Mouse (Mus musculus): Measurements from ENCODE around the gene Nxpe4. TPM values are rescaled to one million over a fixed set of nuclear protein-coding genes. Genes with fewer than 3 reads are reported as not detected.

Nxpe4 gene
- total RNA-seq, 2 experiments from 2014 or later = 12.1 to 13.1 TPM

DNA sequence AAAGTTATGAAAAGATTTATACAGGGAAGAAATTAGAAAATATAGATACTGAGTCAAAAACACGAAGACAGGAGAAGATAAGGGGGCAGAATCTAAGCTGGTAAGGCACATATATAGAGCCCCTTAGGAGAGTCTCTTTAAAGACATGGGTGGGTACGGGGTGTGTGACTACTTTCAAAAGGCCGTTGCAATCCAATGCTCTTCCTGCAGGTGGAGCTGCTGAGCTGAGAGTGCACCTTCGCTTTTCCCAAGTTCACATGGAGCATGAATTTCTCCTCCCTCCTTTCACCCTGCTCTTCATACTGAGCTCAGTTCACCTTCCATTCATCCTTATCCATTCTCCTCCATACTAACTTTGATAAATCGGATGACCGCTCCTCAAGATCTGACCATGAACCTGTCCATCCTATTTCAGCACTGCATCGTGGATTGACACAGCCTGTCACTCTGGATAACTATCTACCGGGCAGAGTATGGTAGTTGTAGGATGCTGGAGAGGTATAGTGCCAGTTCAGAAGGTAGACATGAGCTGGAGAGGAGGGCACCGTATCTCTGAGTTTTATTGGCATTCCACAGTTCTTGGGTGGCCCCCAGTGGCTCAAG is 76.4 kb downstream of the Nxpe4 start:
- intact Hi-C loops (cut with DNase I) = no loop called here
- DNase-seq = peak; percentile 28 to 49

- intact Hi-C loops (cut with DNase I) = no loop called here
- DNase-seq = no peak
Observed at GRCm38 (mm10) chr9:48239461-48239860, 77.6 kb downstream of the Nxpe4 start.

GRCm38 (mm10) chr9:48240431-48240830 is 78.6 kb downstream of the Nxpe4 start:
- intact Hi-C loops (cut with DNase I) = no loop called here
- no peak for DNase-seq

GRCm38 (mm10) chr9:48241791-48242190 is 80.0 kb downstream of the Nxpe4 start:
- intact Hi-C loops (cut with DNase I) = no loop called here
- no peak for DNase-seq

- intact Hi-C loops (cut with DNase I) = no loop called here
- DNase-seq = no peak
Observed at GRCm38 (mm10) chr9:48242756-48243155, 80.9 kb downstream of the Nxpe4 start.

DNA sequence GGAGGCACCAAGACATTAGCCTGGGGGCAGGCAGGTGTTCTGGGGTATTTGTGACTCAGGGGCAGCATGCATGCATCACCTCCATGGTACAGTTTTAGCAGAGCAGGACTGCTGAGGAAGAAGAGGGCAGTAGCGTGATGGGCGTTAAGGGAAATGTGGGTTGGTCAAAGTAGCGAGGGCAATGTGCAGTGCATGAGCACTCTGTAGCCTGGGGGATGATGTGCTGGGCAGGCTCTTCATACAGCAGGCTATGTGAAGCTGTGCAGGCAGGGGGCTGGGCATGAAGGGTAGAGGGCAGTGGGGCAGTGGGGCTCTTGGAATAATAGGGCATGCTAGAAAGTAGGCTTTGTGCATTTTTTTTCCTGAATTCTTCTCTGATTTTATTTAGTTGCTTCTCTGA is 82.4 kb downstream of the Nxpe4 start:
- intact Hi-C loops (cut with DNase I) = no loop called here

DNA sequence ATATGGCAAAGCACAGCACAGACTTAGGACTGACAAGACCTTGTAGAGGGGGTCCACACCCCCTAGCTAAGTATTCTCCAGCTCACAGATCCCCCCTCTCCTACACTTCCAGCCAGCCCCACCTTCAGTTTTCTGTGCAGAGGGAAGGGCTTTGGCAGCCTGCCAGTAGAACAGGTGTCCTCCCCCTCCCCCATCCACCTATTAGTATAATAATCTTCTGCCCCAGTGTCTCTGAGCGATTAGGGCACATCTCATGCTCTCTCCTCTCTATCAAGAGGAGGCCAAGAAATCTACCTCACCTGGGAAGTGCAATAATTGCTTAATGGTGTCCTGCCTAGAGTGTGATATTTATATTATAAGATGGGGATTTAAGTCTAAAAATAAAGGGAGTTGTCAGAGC is 83.7 kb downstream of the Nxpe4 start:
- intact Hi-C loops (cut with DNase I) = no loop called here
- DNase-seq = no peak

More for the DNA sequence above, 82.4 kb downstream of the Nxpe4 start:
- no peak for DNase-seq

DNA sequence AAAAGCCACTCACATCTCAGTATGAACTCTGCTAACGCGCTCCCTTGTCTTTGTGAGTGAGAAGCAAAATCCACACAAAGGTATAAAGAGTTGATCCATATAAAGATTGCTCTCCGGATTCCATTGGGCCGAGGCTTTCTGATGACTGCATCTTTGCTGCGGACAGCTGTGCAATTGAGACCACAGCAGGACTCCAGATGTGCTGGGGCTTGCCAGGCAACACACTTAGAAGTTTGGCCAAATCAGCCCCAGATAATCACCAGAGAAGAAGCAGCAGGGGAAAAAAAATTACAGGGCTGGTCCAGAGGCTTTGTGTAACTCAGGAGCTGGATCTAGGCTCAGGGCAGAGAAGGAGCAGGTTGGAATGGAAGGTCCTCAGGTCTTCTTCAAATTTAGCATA is 85.5 kb downstream of the Nxpe4 start:
- intact Hi-C loops (cut with DNase I) = no loop called here
- peak in 1 of 2 experiments; percentile 7 for DNase-seq

GRCm38 (mm10) chr9:48252236-48252635 is 90.4 kb downstream of the Nxpe4 start:
- no peak for DNase-seq
- intact Hi-C loops (cut with DNase I) = no loop called here

GRCm38 (mm10) chr9:48257001-48257400 is 95.2 kb downstream of the Nxpe4 start:
- intact Hi-C loops (cut with DNase I) = loop anchor here (5.0 kb wide), 3 partner anchors 80 to 1520 kb away; no protein-coding TSS in a partner anchor
- no peak for DNase-seq

DNA sequence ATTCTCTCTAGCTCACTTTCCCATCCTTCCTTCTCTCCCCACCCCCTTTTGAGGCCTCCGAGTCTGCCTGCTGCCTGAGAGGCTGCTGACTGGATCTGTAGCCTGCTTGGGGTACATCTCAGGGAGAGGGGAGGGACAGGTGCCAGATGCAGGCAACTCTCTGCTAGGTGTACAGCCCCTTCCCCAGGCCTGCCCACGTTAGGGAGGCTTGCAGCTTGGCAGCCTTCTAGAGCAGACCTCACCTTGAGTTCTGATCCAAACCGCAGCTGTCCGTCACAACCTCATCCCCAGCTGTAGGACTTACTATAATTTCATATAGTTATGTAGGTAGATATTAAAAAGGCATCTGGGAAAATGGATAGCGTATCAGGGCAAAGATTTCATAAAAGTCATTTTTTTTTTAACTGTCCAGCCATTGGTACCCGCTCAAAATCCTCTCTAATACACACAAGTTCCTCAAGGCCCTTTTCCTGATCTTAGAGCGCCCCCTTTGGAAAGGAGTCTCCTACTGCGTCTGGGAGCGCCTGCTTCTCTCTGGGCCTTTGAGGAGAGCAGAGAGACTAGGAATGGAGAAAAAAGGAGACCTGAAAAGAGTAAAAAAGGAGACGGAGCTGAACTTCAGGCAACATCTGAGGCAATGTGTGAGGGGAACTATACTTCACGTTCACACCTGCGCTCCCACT is 96.1 kb downstream of the Nxpe4 start:
- peak; percentile 47 to 68 for DNase-seq
- intact Hi-C loops (cut with DNase I) = loop anchor here (5.0 kb wide), 3 partner anchors 81 to 1521 kb away; no protein-coding TSS in a partner anchor

- DNase-seq = no peak
- intact Hi-C loops (cut with DNase I) = loop anchor here (10.0 kb wide), 1 partner anchor 200 kb away; no protein-coding TSS in a partner anchor
Observed at GRCm38 (mm10) chr9:48264616-48265015, 102.8 kb downstream of the Nxpe4 start.

DNA sequence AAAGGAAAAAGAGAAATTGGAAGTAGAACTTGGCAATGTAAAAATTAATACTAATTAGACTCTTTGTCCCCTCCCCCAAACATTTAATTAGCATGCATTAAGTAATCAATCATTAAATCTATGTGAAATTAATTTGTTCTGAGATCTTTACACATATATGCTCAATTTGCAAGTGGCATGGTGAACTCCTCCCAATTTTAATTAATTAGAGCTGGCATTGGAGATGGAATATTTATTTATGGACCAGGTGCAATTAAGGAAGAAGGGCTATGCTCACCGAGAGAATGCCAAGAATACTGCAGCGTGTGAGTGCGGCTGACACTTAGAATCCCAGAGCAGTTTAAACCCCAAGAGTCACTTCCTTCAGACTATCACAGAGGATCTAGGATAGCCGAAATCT is 103.7 kb downstream of the Nxpe4 start:
- intact Hi-C loops (cut with DNase I) = loop anchor here (10.0 kb wide), 1 partner anchor 199 kb away; no protein-coding TSS in a partner anchor
- no peak for DNase-seq

GRCm38 (mm10) chr9:48266286-48267027 is 104.6 kb downstream of the Nxpe4 start:
- peak; percentile 86 to 90 for DNase-seq
- intact Hi-C loops (cut with DNase I) = loop anchor here (1.0 to 10.0 kb wide), 5 partner anchors 36 to 352 kb away; no protein-coding TSS in a partner anchor

DNA sequence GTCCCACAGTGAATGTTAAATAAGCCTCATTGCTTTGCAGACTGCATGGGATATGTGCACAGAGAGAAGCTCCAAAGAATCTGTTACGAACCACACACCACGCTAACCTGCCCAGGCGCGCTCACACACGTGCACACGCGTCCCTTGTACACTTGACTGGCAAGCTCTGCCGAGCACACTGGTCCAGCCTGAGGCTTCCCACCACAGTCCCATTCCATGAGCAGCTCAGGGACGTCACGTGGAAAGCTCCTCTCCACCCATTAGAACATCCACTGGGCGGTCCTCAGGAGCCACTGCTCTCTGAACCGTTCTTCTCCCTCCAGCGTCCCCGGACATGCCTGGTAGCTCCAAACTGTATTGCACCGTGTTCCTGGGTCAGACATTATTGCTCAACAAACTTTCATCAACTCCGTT is 105.2 kb downstream of the Nxpe4 start:
- intact Hi-C loops (cut with DNase I) = loop anchor here (2.0 to 10.0 kb wide), 4 partner anchors 36 to 352 kb away; no protein-coding TSS in a partner anchor
- DNase-seq = peak; percentile 53 to 54

DNA sequence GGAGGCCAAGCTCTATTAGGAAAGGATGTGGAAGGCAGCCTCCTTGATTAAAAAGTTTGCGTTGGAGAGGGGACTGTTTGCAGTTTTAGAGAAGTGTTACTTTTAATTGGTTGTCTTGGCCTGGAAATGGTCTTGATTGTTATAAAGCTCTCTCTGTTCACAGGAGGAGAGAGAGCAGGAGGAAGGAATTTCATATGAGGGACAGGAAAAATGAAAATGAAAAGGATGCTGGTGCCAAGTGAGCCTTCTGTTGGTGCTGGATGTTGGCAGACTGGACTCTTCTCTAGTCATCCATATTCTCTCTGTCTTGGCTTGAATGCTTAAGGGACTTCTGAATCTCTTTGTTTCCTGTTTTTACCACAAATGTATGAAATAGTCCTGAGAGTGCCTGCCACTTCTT is 106.1 kb downstream of the Nxpe4 start:
- intact Hi-C loops (cut with DNase I) = loop anchor here (2.0 to 10.0 kb wide), 4 partner anchors 35 to 351 kb away; no protein-coding TSS in a partner anchor
- DNase-seq = no peak

- no peak for DNase-seq
- intact Hi-C loops (cut with DNase I) = no loop called here
Observed at GRCm38 (mm10) chr9:48276831-48277230, 115.0 kb downstream of the Nxpe4 start.

GRCm38 (mm10) chr9:48284221-48284620 is 122.4 kb downstream of the Nxpe4 start:
- intact Hi-C loops (cut with DNase I) = no loop called here
- DNase-seq = no peak

- no peak for DNase-seq
- intact Hi-C loops (cut with DNase I) = no loop called here
Observed at GRCm38 (mm10) chr9:48290281-48290680, 128.5 kb downstream of the Nxpe4 start.

- intact Hi-C loops (cut with DNase I) = no loop called here
- no peak for DNase-seq
Observed at GRCm38 (mm10) chr9:48294754-48295153, 132.9 kb downstream of the Nxpe4 start.

GRCm38 (mm10) chr9:48298983-48299382 is 137.2 kb downstream of the Nxpe4 start:
- intact Hi-C loops (cut with DNase I) = no loop called here

More at GRCm38 (mm10) chr9:48298983-48299382, 137.2 kb downstream of the Nxpe4 start:
- DNase-seq = no peak

Measured in heart, postnatal 14 days (tissue).